Mouse (Mus musculus) neutrophil, adult 59 days (primary cell): ENCODE results near the gene Wrnip1. TPM values are rescaled to one million over a fixed set of nuclear protein-coding genes. Genes with fewer than 3 reads are reported as not detected.

ENCODE experiments used
- total RNA-seq, 2 experiments: library from RNA; stranded (reverse); gene quantifications; 1 replicate in 1 of 2; 2 replicates in 1 of 2; pipeline ENCODE4 v1.2.4; 2023

Wrnip1 gene
- total RNA-seq = 10 to 100 TPM in 1 of 2 experiments, 1 to 10 TPM in 1; 9.4 to 15.9 TPM

GRCm38 (mm10) chr13:32801693-32802221 lies at the start of gene Wrnip1:
TSS of gene Wrnip1 (plus strand) at chr13:32802038.

GRCm38 (mm10) chr13:32783816-32784215 lies 18.0 kb upstream of the Wrnip1 start, which contains the start of gene Mylk4:
TSS of gene Mylk4 (minus strand) at chr13:32783954.

GRCm38 (mm10) chr13:32802259-32803081 lies 632 bp downstream of the Wrnip1 start, which contains the start of gene D930007J09Rik:
TSS of gene D930007J09Rik (minus strand) at chr13:32802849.

GRCm38 (mm10) chr13:32850668-32851404 lies 49.0 kb downstream of the Wrnip1 start, which contains the start of gene Serpinb1a:
TSS of gene Serpinb1a (minus strand) at chr13:32851185.

Other genes starting within 250 kb of the Wrnip1 start
- not detected for gene Mylk4, start 18.1 kb upstream of the Wrnip1 start, total RNA-seq
- gene D930007J09Rik, start 811 bp downstream of the Wrnip1 start, total RNA-seq = not detected
- gene Serpinb1a, start 49.1 kb downstream of the Wrnip1 start, total RNA-seq = 100 to 1,000 TPM; 339 to 366 TPM
- not detected for gene Serpinb1c, start 96.2 kb downstream of the Wrnip1 start, total RNA-seq
- under 1 TPM; 0.42 to 0.49 TPM for gene Serpinb6b, start 163.2 kb downstream of the Wrnip1 start, total RNA-seq
- under 1 TPM; 0.42 to 0.67 TPM for gene Serpinb9, start 201.2 kb downstream of the Wrnip1 start, total RNA-seq
- gene Serpinb9b, start 225.4 kb downstream of the Wrnip1 start, total RNA-seq = not detected